Mouse (Mus musculus) forebrain, embryonic 16.5 days (tissue): Measurements from ENCODE around the gene Cdkl5. TPM values are rescaled to one million over a fixed set of nuclear protein-coding genes. Genes with fewer than 3 reads are reported as not detected.

Experiments used
- polyA plus RNA-seq: library from polyadenylated mRNA; unstranded; fragments of >200 nt; fragmentation: Nextera tagmentation; extraction: Ambion mirVana; gene quantifications from 2 replicates; pipeline ENCODE4 v1.2.1, GENCODE M21; 2015

Cdkl5 gene
- polyA plus RNA-seq, 1 experiment from 2014 or later, result 7.4 TPM

Other genes with a start within 250 kb of the Cdkl5 start
- gene Rs1, start 226.7 kb downstream of the Cdkl5 start, polyA plus RNA-seq, result 0.07 and 0.18 TPM in 2 replicates
- gene Gja6, start 87.7 kb downstream of the Cdkl5 start, polyA plus RNA-seq, result 0.10 and 0.43 TPM in 2 replicates
- gene Scml2, start 122.5 kb upstream of the Cdkl5 start, polyA plus RNA-seq, result 2.4 TPM in 2 replicates